Mouse (Mus musculus): Measurements from ENCODE around the gene Kcnj12.

The Kcnj12 gene

GRCm38 (mm10) chr11:61110928-61111327, 88.6 kb downstream of the Kcnj12 start:
- DNase-seq: no peak

- no peak for DNase-seq
Observed at GRCm38 (mm10) chr11:61111472-61111871, 89.1 kb downstream of the Kcnj12 start.

DNA sequence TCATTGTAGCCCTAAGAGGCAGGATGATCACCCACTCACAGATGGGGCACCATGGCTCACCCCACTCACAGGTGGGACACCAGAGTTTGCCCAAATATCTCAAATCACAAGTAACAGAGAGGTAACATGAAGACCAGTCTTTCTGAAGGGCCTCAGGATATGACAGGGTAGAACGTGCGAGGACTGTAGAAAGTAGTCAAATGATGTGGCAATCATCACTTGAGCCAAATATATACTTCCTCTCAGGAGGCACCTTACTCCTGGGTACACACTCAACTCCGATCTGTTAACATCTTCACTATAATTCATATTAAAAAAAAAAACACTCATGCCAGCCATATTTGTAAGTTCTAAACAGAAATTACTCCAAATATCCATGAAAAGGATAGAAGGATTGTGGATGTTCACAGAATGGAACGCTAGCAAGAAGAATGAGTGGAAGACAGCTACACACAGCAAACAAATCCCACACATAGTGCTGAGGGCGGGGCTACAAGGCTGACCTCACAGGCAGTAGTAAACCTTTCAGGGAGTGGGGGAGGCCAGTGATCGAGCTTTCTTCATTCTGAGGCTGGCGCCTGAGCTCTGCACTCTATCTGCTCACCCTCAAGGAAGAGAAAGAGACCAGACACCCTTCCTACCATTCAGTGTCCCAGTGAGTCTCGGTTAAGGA, 90.1 kb downstream of the Kcnj12 start:
- DNase-seq: no peak

GRCm38 (mm10) chr11:61116226-61116625, 93.9 kb downstream of the Kcnj12 start:
- no peak for DNase-seq

- DNase-seq: no peak
Observed at GRCm38 (mm10) chr11:61119996-61120583, 97.7 kb downstream of the Kcnj12 start.

Measured in cerebellum, postnatal 36 days (tissue).